Mouse (Mus musculus): ENCODE data around the gene Shc4. TPM values are rescaled to one million over a fixed set of nuclear protein-coding genes. Genes with fewer than 3 reads are reported as not detected.

The Shc4 gene
- polyA plus RNA-seq, 1 experiment from 2014 or later: 5.0 TPM

DNA sequence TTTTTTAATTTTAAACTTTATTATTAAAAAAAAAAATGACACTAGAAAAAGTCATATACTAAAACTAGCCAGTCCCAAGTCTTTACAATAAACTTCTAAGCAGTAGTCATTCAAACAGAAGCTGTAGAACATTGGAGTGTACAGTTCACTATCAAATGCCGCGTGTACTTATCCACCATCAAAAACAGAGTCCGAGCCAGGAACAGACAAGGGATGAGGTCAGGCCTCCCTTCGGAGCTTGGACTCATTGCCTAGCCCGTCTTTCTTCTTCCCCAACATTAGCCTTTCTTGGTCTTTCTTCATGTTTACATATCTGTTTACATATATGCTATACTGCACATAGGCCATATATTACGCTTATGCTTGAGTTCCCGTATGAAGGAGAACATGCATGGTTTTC, 108.5 kb downstream of the Shc4 start:
- H3K4me2 ChIP-seq (ENCODE audit: low read length): no peak overlapping the region
- no peaks in the 10 kb centered on the region for H3K27me3 ChIP-seq (replicated peaks; ENCODE audit: control insufficient read depth, insufficient read depth, low read length)
- H3K4me1 ChIP-seq (ENCODE audit: control insufficient read depth, insufficient read depth, low read depth, low read length): no peaks in the 10 kb centered on the region
- H3K9me3 ChIP-seq (ENCODE audit: control insufficient read depth, low read length): no peaks in the 10 kb centered on the region
- no peak for ATAC-seq
- no peak overlapping the region for H3K4me3 ChIP-seq (ENCODE audit: low read length)
- H3K9ac ChIP-seq (ENCODE audit: low read depth, low read length): no peak overlapping the region
- 92% methylated on average over 7 of the region's 7 CpGs for WGBS
- no peak overlapping the region for H3K27ac ChIP-seq (ENCODE audit: low read depth, low read length)
- peaks cover 10% of the 10 kb centered on the region; the same call in 1 of the 2 replicates for H3K36me3 ChIP-seq (ENCODE audit: control insufficient read depth, insufficient read depth, low read length)

DNA sequence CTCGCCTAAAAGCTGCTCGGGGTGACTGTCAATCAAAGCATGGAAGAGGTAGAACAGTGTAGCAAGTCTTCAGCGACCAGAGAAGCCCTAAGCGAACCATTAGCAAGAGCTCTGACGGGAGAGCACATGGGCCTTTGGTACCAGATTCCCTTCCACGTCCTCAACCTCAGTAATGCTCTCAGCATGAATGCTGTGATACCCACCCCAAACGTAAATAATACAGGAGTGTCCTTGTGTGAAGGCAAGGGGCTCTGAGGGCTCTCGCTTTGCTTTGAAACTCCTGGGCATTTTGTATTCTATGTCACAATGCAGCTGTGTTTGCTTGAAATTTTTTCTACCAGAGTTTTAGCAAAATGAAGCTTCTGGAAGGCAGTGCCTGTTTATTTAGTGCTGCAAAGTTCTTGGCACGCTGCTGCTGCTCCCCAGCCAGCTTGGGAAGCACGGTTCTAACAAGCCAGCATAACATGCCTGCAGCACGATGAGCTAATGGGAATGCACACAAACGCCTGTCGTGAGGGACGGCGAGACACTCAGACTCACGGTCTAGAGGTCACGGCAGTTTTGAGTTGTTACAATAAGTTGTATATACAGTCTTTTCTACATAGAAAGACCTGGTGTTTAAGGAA, 117.6 kb downstream of the Shc4 start:
- no peak overlapping the region for H3K4me2 ChIP-seq (ENCODE audit: low read length)
- no peaks in the 10 kb centered on the region for H3K27me3 ChIP-seq (replicated peaks; ENCODE audit: control insufficient read depth, insufficient read depth, low read length)
- H3K4me1 ChIP-seq (ENCODE audit: control insufficient read depth, insufficient read depth, low read depth, low read length): no peaks in the 10 kb centered on the region
- no peak for ATAC-seq
- WGBS: 81% methylated on average over 17 of the region's 17 CpGs
- H3K9ac ChIP-seq (ENCODE audit: low read depth, low read length): no peak overlapping the region
- H3K27ac ChIP-seq (ENCODE audit: low read depth, low read length): no peak overlapping the region
- H3K9me3 ChIP-seq (ENCODE audit: control insufficient read depth, low read length): no peaks in the 10 kb centered on the region
- no peak overlapping the region for H3K4me3 ChIP-seq (ENCODE audit: low read length)
- no peaks in the 10 kb centered on the region for H3K36me3 ChIP-seq (ENCODE audit: control insufficient read depth, insufficient read depth, low read length)

DNA sequence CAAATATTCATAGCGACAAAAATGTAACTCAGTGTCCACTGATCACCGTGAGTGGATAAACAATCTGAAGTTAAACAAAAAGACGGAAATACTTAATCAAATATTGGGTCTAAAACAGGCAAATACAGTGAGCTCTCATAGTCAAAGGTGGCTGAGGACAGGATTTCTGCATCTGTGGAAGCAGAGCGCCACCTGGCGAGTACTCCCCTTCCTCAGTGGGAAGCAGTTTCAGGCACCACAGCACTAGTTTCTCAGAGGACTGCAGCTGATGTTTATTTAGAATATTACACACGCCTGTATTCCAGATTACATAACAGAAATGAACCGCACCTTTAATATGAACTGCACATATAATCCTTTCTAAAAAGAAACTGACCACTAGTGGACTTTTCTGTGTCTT, 119.3 kb downstream of the Shc4 start:
- Histone ChIP-seq H3K27ac (ENCODE audit: low read depth, low read length) (no peak overlapping the region), H3K9ac (ENCODE audit: low read depth, low read length) (no peak overlapping the region), H3K4me3 (ENCODE audit: low read length) (no peak overlapping the region), H3K9me3 (ENCODE audit: control insufficient read depth, low read length) (no peaks in the 10 kb centered on the region), H3K36me3 (ENCODE audit: control insufficient read depth, insufficient read depth, low read length) (no peaks in the 10 kb centered on the region), H3K4me1 (ENCODE audit: control insufficient read depth, insufficient read depth, low read depth, low read length) (no peaks in the 10 kb centered on the region), H3K27me3 (replicated peaks; ENCODE audit: control insufficient read depth, insufficient read depth, low read length) (no peaks in the 10 kb centered on the region), H3K4me2 (ENCODE audit: low read length) (no peak overlapping the region)
- 78% methylated on average over 7 of the region's 7 CpGs for WGBS
- ATAC-seq: no peak

DNA sequence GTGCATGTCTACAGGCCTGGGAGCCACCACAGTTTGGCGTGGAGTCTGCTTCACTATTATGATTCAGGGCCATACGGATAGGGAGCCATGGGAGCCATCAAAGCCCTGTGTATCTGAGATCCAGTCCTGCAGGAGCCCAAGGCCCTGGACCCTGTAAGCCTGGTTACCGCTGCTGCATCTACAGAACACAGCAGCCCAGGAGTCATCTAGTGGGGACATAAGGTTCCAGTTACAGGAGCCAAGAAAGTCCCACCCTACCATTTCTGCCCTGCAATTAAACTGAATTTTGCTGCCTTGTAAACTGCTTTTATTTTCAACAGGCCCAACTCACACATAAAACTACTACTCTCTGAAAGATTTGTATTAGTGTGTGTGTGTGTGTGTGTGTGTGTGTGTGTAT, 121.0 kb downstream of the Shc4 start:
- no peak overlapping the region for H3K4me2 ChIP-seq (ENCODE audit: low read length)
- no peak overlapping the region for H3K27ac ChIP-seq (ENCODE audit: low read depth, low read length)
- no peaks in the 10 kb centered on the region for H3K9me3 ChIP-seq (ENCODE audit: control insufficient read depth, low read length)
- H3K4me1 ChIP-seq (ENCODE audit: control insufficient read depth, insufficient read depth, low read depth, low read length): no peaks in the 10 kb centered on the region
- no peaks in the 10 kb centered on the region for H3K27me3 ChIP-seq (replicated peaks; ENCODE audit: control insufficient read depth, insufficient read depth, low read length)
- H3K36me3 ChIP-seq (ENCODE audit: control insufficient read depth, insufficient read depth, low read length): no peaks in the 10 kb centered on the region
- no peak for ATAC-seq
- H3K4me3 ChIP-seq (ENCODE audit: low read length): no peak overlapping the region
- no peak overlapping the region for H3K9ac ChIP-seq (ENCODE audit: low read depth, low read length)
- 94% methylated on average over 3 of the region's 3 CpGs for WGBS

DNA sequence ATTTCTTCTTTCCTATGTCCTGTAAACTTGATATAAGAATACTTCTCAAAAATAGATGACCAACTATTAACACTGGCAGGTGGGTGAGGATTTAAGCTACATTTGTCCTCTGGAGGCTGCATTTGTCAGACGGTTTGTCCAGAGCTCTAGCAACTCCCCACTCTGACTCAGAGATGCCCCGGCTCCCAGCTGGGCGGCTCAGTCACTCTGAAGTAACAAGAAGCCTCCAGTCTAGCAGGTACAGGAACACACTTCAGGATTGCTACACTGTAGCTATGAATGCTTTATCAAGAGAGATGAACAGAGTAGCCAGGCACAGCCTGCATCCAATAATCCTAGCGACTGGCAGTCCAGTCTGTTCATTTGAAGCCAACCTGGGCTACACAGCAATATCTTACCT, 125.0 kb downstream of the Shc4 start:
- no peak overlapping the region for H3K9ac ChIP-seq (ENCODE audit: low read depth, low read length)
- H3K27ac ChIP-seq (ENCODE audit: low read depth, low read length): no peak overlapping the region
- H3K4me3 ChIP-seq (ENCODE audit: low read length): no peak overlapping the region
- no peaks in the 10 kb centered on the region for H3K36me3 ChIP-seq (ENCODE audit: control insufficient read depth, insufficient read depth, low read length)
- no peak overlapping the region for H3K4me2 ChIP-seq (ENCODE audit: low read length)
- H3K27me3 ChIP-seq (replicated peaks; ENCODE audit: control insufficient read depth, insufficient read depth, low read length): no peaks in the 10 kb centered on the region
- H3K9me3 ChIP-seq (ENCODE audit: control insufficient read depth, low read length): no peaks in the 10 kb centered on the region
- ATAC-seq: no peak
- 87% methylated on average over 4 of the region's 4 CpGs for WGBS
- H3K4me1 ChIP-seq (ENCODE audit: control insufficient read depth, insufficient read depth, low read depth, low read length): no peaks in the 10 kb centered on the region

DNA sequence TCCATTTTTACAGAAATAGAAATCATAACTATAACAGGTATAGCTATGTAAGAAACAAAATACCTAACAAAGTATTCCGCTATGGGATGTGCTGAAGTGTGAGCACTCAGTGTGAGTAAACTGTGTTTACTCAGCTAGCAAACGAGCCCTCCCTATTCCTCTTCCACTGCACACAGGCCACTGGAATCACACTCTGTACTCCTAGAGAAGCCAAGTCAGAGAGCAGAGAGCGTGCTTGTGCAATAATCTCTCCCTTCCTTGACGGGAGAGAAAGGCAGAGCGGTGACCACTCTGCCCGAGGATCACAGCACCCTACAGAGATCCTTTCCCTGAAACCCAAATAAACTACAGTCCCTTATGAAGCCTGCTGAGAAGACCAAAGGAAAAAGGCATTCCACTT, 125.7 kb downstream of the Shc4 start:
- H3K4me1 ChIP-seq (ENCODE audit: control insufficient read depth, insufficient read depth, low read depth, low read length): no peaks in the 10 kb centered on the region
- 0 out of 2 replicates have a peak, but pooled peaks have one; percentile 42 for ATAC-seq
- H3K9ac ChIP-seq (ENCODE audit: low read depth, low read length): no peak overlapping the region
- no peaks in the 10 kb centered on the region for H3K9me3 ChIP-seq (ENCODE audit: control insufficient read depth, low read length)
- H3K36me3 ChIP-seq (ENCODE audit: control insufficient read depth, insufficient read depth, low read length): no peaks in the 10 kb centered on the region
- no peak overlapping the region for H3K4me3 ChIP-seq (ENCODE audit: low read length)
- H3K4me2 ChIP-seq (ENCODE audit: low read length): no peak overlapping the region
- H3K27me3 ChIP-seq (replicated peaks; ENCODE audit: control insufficient read depth, insufficient read depth, low read length): no peaks in the 10 kb centered on the region
- H3K27ac ChIP-seq (ENCODE audit: low read depth, low read length): no peak overlapping the region
- WGBS: 74% methylated on average over 6 of the region's 6 CpGs

DNA sequence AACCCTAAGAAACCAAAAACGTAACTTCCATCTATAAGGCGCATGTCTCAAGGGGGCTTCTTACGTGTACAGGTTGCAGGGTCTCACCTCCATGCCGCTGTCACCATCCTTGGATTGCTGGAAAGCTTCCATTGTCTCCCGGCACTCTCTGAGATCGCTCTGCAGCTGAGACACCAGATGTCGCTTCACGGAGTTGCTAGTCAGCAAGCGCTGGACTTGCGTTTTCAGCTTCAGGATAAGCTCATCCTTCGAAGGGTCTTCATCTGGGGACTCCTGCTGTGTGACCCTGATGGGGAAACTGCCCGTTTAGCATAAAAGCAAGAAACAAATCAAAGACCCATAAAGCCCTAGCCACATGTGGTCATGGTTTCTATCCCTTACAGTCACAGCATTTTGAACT, 129.2 kb downstream of the Shc4 start:
- H3K4me1 ChIP-seq (ENCODE audit: control insufficient read depth, insufficient read depth, low read depth, low read length): no peaks in the 10 kb centered on the region
- H3K36me3 ChIP-seq (ENCODE audit: control insufficient read depth, insufficient read depth, low read length): no peaks in the 10 kb centered on the region
- H3K9ac ChIP-seq (ENCODE audit: low read depth, low read length): no peak overlapping the region
- no peak overlapping the region for H3K27ac ChIP-seq (ENCODE audit: low read depth, low read length)
- 68% methylated on average over 12 of the region's 12 CpGs for WGBS
- ATAC-seq: no peak
- H3K4me3 ChIP-seq (ENCODE audit: low read length): no peak overlapping the region
- H3K9me3 ChIP-seq (ENCODE audit: control insufficient read depth, low read length): no peaks in the 10 kb centered on the region
- no peaks in the 10 kb centered on the region for H3K27me3 ChIP-seq (replicated peaks; ENCODE audit: control insufficient read depth, insufficient read depth, low read length)
- no peak overlapping the region for H3K4me2 ChIP-seq (ENCODE audit: low read length)

DNA sequence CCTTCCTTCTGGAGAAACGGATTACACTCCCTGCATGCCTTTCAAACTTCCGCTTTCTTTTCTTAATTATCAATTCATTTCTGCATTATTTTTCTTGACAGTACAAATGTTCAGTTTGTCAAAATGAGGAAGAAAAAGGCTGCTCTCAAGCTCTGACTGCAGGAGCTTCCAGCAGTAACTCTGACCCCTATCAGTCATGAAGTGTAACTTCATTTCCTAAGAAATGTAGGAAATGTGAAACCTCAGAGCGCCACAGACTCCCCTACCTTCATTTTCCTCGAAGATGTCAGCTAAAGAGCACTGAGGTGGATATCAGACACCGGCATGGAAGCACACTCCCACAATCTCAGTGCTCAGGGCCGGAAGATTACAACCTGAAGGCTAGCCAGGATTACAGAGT, 129.9 kb downstream of the Shc4 start:
- H3K4me3 ChIP-seq (ENCODE audit: low read length): no peak overlapping the region
- no peak overlapping the region for H3K4me2 ChIP-seq (ENCODE audit: low read length)
- 83% methylated on average over 6 of the region's 6 CpGs for WGBS
- no peak overlapping the region for H3K27ac ChIP-seq (ENCODE audit: low read depth, low read length)
- no peaks in the 10 kb centered on the region for H3K4me1 ChIP-seq (ENCODE audit: control insufficient read depth, insufficient read depth, low read depth, low read length)
- no peaks in the 10 kb centered on the region for H3K27me3 ChIP-seq (replicated peaks; ENCODE audit: control insufficient read depth, insufficient read depth, low read length)
- H3K9ac ChIP-seq (ENCODE audit: low read depth, low read length): no peak overlapping the region
- no peaks in the 10 kb centered on the region for H3K36me3 ChIP-seq (ENCODE audit: control insufficient read depth, insufficient read depth, low read length)
- no peak for ATAC-seq
- no peaks in the 10 kb centered on the region for H3K9me3 ChIP-seq (ENCODE audit: control insufficient read depth, low read length)

DNA sequence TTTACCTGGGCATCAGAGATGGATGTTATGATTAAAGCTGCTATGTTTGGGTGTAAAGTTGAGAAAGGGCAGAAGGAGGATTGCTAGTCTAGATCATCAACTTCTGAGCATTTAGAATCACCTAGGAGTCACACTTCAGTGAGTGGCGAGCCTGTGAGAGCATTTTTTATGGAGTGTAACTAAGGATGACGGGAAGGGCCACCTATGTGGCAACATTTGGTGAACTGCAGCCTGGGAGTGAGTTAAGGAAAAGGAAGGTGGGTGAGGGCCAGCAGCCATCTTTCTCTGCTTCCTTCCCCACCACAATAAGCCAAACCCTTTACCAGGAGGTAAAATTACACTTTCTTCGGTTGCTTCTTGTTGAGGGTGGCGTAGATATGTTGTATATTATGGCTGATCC, 132.1 kb downstream of the Shc4 start:
- 95% methylated on average over 4 of the region's 4 CpGs for WGBS

DNA sequence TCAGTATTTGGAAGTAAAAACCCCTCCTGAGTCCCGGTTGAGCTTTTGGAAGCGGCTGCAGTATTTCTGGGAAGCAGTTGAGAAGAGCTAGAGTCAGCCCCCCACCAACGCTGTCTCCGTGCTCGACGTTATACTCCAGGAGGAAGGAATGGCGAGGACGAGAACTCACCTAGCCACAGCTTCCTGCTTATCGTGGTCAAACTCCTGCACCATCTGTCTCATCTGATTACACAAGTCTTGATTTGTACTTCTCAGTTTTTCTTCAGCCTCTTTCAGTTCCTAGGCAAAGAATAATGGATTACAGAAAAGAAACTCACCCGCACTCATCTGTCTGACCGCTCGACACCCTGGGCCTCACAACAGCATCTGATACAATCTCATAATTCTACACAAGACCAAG, 134.7 kb downstream of the Shc4 start:
- H3K27ac ChIP-seq (ENCODE audit: low read depth, low read length): no peak overlapping the region
- ATAC-seq: no peak
- H3K4me2 ChIP-seq (ENCODE audit: low read length): no peak overlapping the region
- H3K27me3 ChIP-seq (replicated peaks; ENCODE audit: control insufficient read depth, insufficient read depth, low read length): no peaks in the 10 kb centered on the region
- no peak overlapping the region for H3K9ac ChIP-seq (ENCODE audit: low read depth, low read length)
- H3K4me3 ChIP-seq (ENCODE audit: low read length): no peak overlapping the region
- WGBS: 95% methylated on average over 12 of the region's 12 CpGs
- peaks cover 8% of the 10 kb centered on the region for H3K36me3 ChIP-seq (ENCODE audit: control insufficient read depth, insufficient read depth, low read length)
- H3K4me1 ChIP-seq (ENCODE audit: control insufficient read depth, insufficient read depth, low read depth, low read length): no peaks in the 10 kb centered on the region
- H3K9me3 ChIP-seq (ENCODE audit: control insufficient read depth, low read length): no peaks in the 10 kb centered on the region

More for the DNA sequence above, 132.1 kb downstream of the Shc4 start:
- Histone ChIP-seq H3K4me2 (ENCODE audit: low read length) (no peak overlapping the region), H3K9ac (ENCODE audit: low read depth, low read length) (no peak overlapping the region), H3K4me1 (ENCODE audit: control insufficient read depth, insufficient read depth, low read depth, low read length) (no peaks in the 10 kb centered on the region), H3K9me3 (ENCODE audit: control insufficient read depth, low read length) (no peaks in the 10 kb centered on the region), H3K27ac (ENCODE audit: low read depth, low read length) (no peak overlapping the region), H3K27me3 (replicated peaks; ENCODE audit: control insufficient read depth, insufficient read depth, low read length) (no peaks in the 10 kb centered on the region), H3K4me3 (ENCODE audit: low read length) (no peak overlapping the region), H3K36me3 (ENCODE audit: control insufficient read depth, insufficient read depth, low read length) (peaks cover 3% of the 10 kb centered on the region; the same call in 1 of the 2 replicates)
- ATAC-seq: no peak
